Mouse (Mus musculus) ES-E14 (cell line): ENCODE results near the gene Slc37a1.

Experiments
- CHD2 ChIP-seq: IDR thresholded peaks from 2 replicates; pipeline ENCODE4 v1.6.1; 2014; ENCODE audit warnings: mild to moderate bottlenecking, low read depth, low read length, inconsistent platforms
- HCFC1 ChIP-seq: IDR thresholded peaks from 2 replicates; pipeline ENCODE4 v1.6.1; 2012; ENCODE audit warnings: low read length, inconsistent platforms, borderline replicate concordance; ENCODE audit not compliant: insufficient read depth
- MAFK ChIP-seq: IDR thresholded peaks from 2 replicates; pipeline ENCODE4 v1.6.1; 2014; ENCODE audit warnings: mild to moderate bottlenecking, low read depth, low read length, inconsistent platforms; ENCODE audit not compliant: insufficient read depth
- ZC3H11A ChIP-seq: IDR thresholded peaks from 2 replicates; pipeline ENCODE4 v1.6.1; 2012; ENCODE audit warnings: low read depth, mild to moderate bottlenecking, inconsistent platforms, low read length, borderline replicate concordance
- ZNF384 ChIP-seq: IDR thresholded peaks from 2 replicates; pipeline ENCODE4 v1.6.1; 2012; ENCODE audit warnings: low read depth, low read length, inconsistent platforms

GRCm38 (mm10) chr17:31294363-31295214 is 8.0 kb downstream of the Slc37a1 start:
- TF ChIP-seq CHD2 (no peak), ZNF384 (no peak), ZC3H11A (no peak), HCFC1 (no peak), MAFK (no peak)
